Comparison of ENCODE assay signal across 8 mouse cellular contexts in the genomic region with DNA sequence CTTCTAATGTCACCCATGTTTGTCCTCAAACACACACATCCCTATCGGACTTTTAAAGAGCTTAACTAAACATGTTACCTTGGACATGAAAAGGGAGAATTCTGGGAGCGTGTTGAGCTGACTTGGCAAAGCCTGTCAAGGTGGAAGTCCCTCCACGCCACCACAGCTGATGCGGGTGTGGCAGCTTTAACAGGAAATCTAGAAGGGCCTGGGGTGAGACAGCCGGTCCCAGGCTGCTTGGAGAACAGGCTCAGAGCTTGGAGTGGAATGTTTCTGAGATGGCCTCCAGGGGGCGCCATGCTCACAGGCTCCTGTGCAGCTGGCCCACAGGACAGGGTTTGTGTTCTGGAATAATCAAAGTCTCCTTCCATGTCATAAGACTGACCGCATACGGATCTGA. TPM values are rescaled to one million over a fixed set of nuclear protein-coding genes. Genes with fewer than 3 reads are reported as not detected.
DNase-seq lines count a peak whose midpoint lies in the region; ATAC-seq and TF ChIP-seq lines count a peak whose summit lies in the region.

A gene (minus strand): TSS at position 169 of the 400 bp plus-strand sequence.

- TF ChIP-seq CTCF in G1E (IDR thresholded peaks at IDR 0.05; ENCODE audit: low read depth, low read length): peak; percentile 60
- peak; percentile 84 for TF ChIP-seq CTCF in lung, postnatal 0 days (IDR thresholded peaks at IDR 0.05)

- no peak within 1 kb of the TSS for H3K4me3 ChIP-seq in G1E (ENCODE audit: low read depth, low read length)
- no peak within 1 kb of the TSS for H3K4me3 ChIP-seq in forebrain, embryonic 11.5 days (ENCODE audit: low read depth, low read length)
- H3K4me3 ChIP-seq in lung, postnatal 0 days (ENCODE audit: low read depth, low read length): no peak within 1 kb of the TSS

- H3K4me1 ChIP-seq in G1E (ENCODE audit: insufficient read depth, low read depth, low read length): peaks cover 14% of the 10 kb centered on the region
- H3K4me1 ChIP-seq in forebrain, embryonic 11.5 days (replicated peaks; ENCODE audit: control insufficient read depth, insufficient read depth, low read length): no peaks in the 10 kb centered on the region
- no peaks in the 10 kb centered on the region for H3K4me1 ChIP-seq in lung, postnatal 0 days (ENCODE audit: insufficient read depth, low read depth, low read length)

- no peak within 1 kb of the TSS for H3K4me2 ChIP-seq in forebrain, embryonic 11.5 days (ENCODE audit: low read depth, low read length, severe bottlenecking)
- H3K4me2 ChIP-seq in lung, postnatal 0 days (replicated peaks; ENCODE audit: low read depth, low read length): peak within 1 kb of the TSS; percentile 11; the same call in 1 of the 2 replicates

- WGBS in forebrain, embryonic 11.5 days: 30% methylated on average over 8 of the region's 8 CpGs
- 18% methylated on average over 8 of the region's 8 CpGs for WGBS in lung, postnatal 0 days

- no peak for TF ChIP-seq EP300 in lung, postnatal 0 days (IDR thresholded peaks at IDR 0.05)

- H3K27ac ChIP-seq in forebrain, embryonic 11.5 days (ENCODE audit: low read depth, low read length): no peak within 1 kb of the TSS
- no peak within 1 kb of the TSS for H3K27ac ChIP-seq in lung, postnatal 0 days (ENCODE audit: low read length)

- H3K36me3 ChIP-seq in G1E (replicated peaks): no peaks in the 10 kb centered on the region
- no peaks in the 10 kb centered on the region for H3K36me3 ChIP-seq in forebrain, embryonic 11.5 days (ENCODE audit: control insufficient read depth, insufficient read depth, low read length)
- H3K36me3 ChIP-seq in lung, postnatal 0 days (ENCODE audit: insufficient read depth, low read length): no peaks in the 10 kb centered on the region

- H3K9me3 ChIP-seq in G1E (replicated peaks): no peaks in the 10 kb centered on the region
- no peaks in the 10 kb centered on the region for H3K9me3 ChIP-seq in forebrain, embryonic 11.5 days (ENCODE audit: control insufficient read depth, low read length)
- no peaks in the 10 kb centered on the region for H3K9me3 ChIP-seq in lung, postnatal 0 days (ENCODE audit: low read length)

- DNase-seq in G1E (ENCODE audit: low spot score): peak; percentile 42
- DNase-seq in c-Kit-negative CD71-positive TER-119-positive erythroid progenitor cells, embryonic 14.5 days (ENCODE audit: low read depth, low spot score): peak; percentile 25
- DNase-seq in forebrain, embryonic 11.5 days (ENCODE audit: low spot score): peak; percentile 90
- DNase-seq in layer of hippocampus, adult 9-11 months: peak; percentile 70
- peak; percentile 88 for DNase-seq in lung, postnatal 0 days (ENCODE audit: low spot score)
- DNase-seq in retina, adult 2 months (ENCODE audit: low read depth, low spot score): peak; percentile 44
- DNase-seq in thymus, postnatal 25 days: peak; percentile 57

- peaks cover 43% of the 10 kb centered on the region for H3K27me3 ChIP-seq in G1E (ENCODE audit: insufficient read depth, low read length)
- H3K27me3 ChIP-seq in forebrain, embryonic 11.5 days (ENCODE audit: control insufficient read depth, insufficient read depth, low read length): no peaks in the 10 kb centered on the region
- no peaks in the 10 kb centered on the region for H3K27me3 ChIP-seq in lung, postnatal 0 days (replicated peaks; ENCODE audit: insufficient read depth, low read length)

- H3K9ac ChIP-seq in forebrain, embryonic 11.5 days (ENCODE audit: low read length): 0 out of 2 replicates have a peak within 1 kb of the TSS, but pooled peaks have one; percentile 36
- H3K9ac ChIP-seq in lung, postnatal 0 days (replicated peaks; ENCODE audit: low read depth): no peak within 1 kb of the TSS

- ATAC-seq in G1E (ENCODE audit: extremely low read depth, insufficient number of reproducible peaks, low FRiP score, poor library complexity, severe bottlenecking): peak; percentile 41; the same call in 1 of the 2 replicates
- ATAC-seq in forebrain, embryonic 11.5 days (replicated peaks; ENCODE audit: low FRiP score): peak; percentile 70
- peak; percentile 35 to 55 for ATAC-seq in hematopoietic stem cell, adult 5-6 weeks (replicated peaks in 1 of 2; ENCODE audit: insufficient read depth in 1 of 2, low FRiP score in 2 of 2, low TSS enrichment in 1 of 2, low read depth in 1 of 2, poor library complexity in 2 of 2, severe bottlenecking in 2 of 2)
- peak; percentile 70 for ATAC-seq in lung, postnatal 0 days

RNA-seq across cellular contexts. Expression of the gene that starts here (rescaled TPM):
- total RNA-seq in G1E (2014; fragmentation: Nextera tagmentation): not detected in 2 replicates
- total RNA-seq in G1E (2017): 0.12 and 0.66 TPM in 2 replicates
- 0.07 TPM in 1 of 2 replicates, not detected in the other for polyA plus RNA-seq in G1E (2012)
- polyA plus RNA-seq in forebrain, embryonic 11.5 days (2014; fragmentation: Nextera tagmentation; extraction: Ambion mirVana): not detected in 2 replicates
- total RNA-seq in hematopoietic stem cell, adult 5-6 weeks (2017): 17.1 and 21.5 TPM in 2 replicates
- polyA plus RNA-seq in lung, postnatal 0 days (2015; fragmentation: Nextera tagmentation; extraction: Ambion mirVana): 0.24 TPM in 1 of 2 replicates, not detected in the other

Comparison
In these comparisons a context has a peak if more than half of its experiments do, and no peak if none do; other contexts are left out.
1. RNA of the gene that starts here (total RNA-seq): 17.1 to 21.5 TPM in hematopoietic stem cell, adult 5-6 weeks; 0.12 to 0.66 TPM in G1E; every median in the first group is over 10 times any median in the second.
2. Peak in DNase-seq and ATAC-seq in G1E; RNA of the gene not detected or under 1 TPM.
3. Peak in DNase-seq, ATAC-seq and H3K9ac ChIP-seq in forebrain, embryonic 11.5 days; RNA of the gene not detected or under 1 TPM.
4. Peak in DNase-seq, ATAC-seq and H3K4me2 ChIP-seq in lung, postnatal 0 days; RNA of the gene not detected or under 1 TPM.
5. DNase-seq: peak in every context shown above with its lines; median percentile 90 in forebrain, embryonic 11.5 days; 88 in lung, postnatal 0 days; 70 in layer of hippocampus, adult 9-11 months; 57 in thymus, postnatal 25 days; 44 in retina, adult 2 months; 42 in G1E; 25 in c-Kit-negative CD71-positive TER-119-positive erythroid progenitor cells, embryonic 14.5 days.
6. Peak in every context shown above with its lines, with median percentiles within 50 percentile points of each other: ATAC-seq.